Mouse (Mus musculus): ENCODE data around the gene Tmeff2.

DNA sequence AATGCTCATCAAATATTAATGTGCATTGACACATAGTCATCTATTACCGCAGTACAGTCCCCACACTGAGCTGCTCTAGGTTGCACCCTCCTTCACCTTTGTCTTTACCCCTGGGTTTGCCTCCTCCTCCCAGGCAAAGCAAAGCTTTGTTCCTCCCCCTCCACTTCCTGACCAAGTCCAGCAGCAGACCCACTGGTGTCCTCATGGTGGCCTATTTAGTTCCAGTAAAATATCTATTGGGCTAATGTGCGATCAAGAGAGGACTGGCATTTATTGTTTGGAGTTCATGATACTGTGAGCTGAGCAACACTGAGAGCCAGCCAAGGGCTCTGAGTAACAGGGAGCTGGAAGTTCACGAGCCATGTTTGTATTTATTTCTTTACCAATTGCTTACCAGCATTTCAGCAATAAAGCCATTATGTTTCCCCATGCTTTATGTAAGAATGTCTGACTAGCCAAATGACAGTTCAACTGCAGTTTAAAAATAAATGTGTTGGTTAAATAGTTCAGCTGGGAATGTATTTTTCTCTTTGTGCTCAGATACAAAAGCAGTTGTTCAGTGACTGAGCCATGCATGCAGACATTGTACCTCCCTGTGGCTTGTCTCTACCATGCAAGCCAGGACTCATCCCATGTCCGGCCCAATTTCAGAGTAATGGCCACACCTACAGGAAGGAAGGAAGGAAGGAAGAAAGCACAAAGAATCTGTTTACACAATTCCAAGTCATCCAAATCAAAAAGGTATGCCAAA lies 196.6 kb downstream of the Tmeff2 start:
- no peak for TF ChIP-seq POLR2A (IDR thresholded peaks at IDR 0.05; ENCODE audit: control insufficient read depth, low read depth, low read length)
- no peak for TF ChIP-seq CTCF (IDR thresholded peaks at IDR 0.05; ENCODE audit: control insufficient read depth, insufficient read depth, insufficient replicate concordance, low read depth, low read length)
